In genomic region chr11:105179523-105179922, GRCm38 (mm10) we compare ENCODE assay signal across 9 mouse cellular contexts. TPM values are rescaled to one million over a fixed set of nuclear protein-coding genes. Genes with fewer than 3 reads are reported as not detected.
DNase-seq lines count a peak whose midpoint lies in the region; ATAC-seq lines count a peak whose summit lies in the region.
"Had no signal": no experiment of that assay in that cellular context is flagged by ENCODE, and none has a peak within 500 bp of the region (broad histone marks: within the 10 kb centered on the region; RNA-seq: fewer than 3 reads in every experiment).

No protein-coding gene starts in this region.

- H3K27me3 ChIP-seq in embryonic facial prominence, embryonic 14.5 days (replicated peaks; ENCODE audit: control insufficient read depth, insufficient read depth, low read length) = no peaks in the 10 kb centered on the region
- H3K27me3 ChIP-seq in intestine, embryonic 14.5 days (replicated peaks; ENCODE audit: control insufficient read depth, insufficient read depth, low read length) = no peaks in the 10 kb centered on the region

- DNase-seq in cerebellum, adult 11-12 months = peak; percentile 10
- DNase-seq in cerebellum, postnatal 36 days = no peak
- no peak for DNase-seq in embryonic facial prominence, embryonic 14.5 days (ENCODE audit: low spot score)
- no peak for DNase-seq in intestine, embryonic 14.5 days (ENCODE audit: low spot score)
- DNase-seq in lung, postnatal 36 days = peak; percentile 48
- DNase-seq in right cerebral cortex, postnatal 25 days = no peak
- no peak for DNase-seq in natural killer cell, adult 2 months (ENCODE audit: low spot score in 2 of 2)

- WGBS in embryonic facial prominence, embryonic 14.5 days = 85% methylated on average over 4 of the region's 4 CpGs
- WGBS in intestine, embryonic 14.5 days = 84% methylated on average over 4 of the region's 4 CpGs

- H3K9me3 ChIP-seq in embryonic facial prominence, embryonic 14.5 days (ENCODE audit: control insufficient read depth, low read length) = no peaks in the 10 kb centered on the region
- no peaks in the 10 kb centered on the region for H3K9me3 ChIP-seq in intestine, embryonic 14.5 days (ENCODE audit: control insufficient read depth, low read length)

- H3K27ac ChIP-seq in embryonic facial prominence, embryonic 14.5 days (replicated peaks; ENCODE audit: low read depth, low read length) = no peak overlapping the region
- peak overlapping the region; percentile 97; the same call in 1 of the 2 replicates for H3K27ac ChIP-seq in intestine, embryonic 14.5 days (ENCODE audit: low read depth)

- peaks cover 12% of the 10 kb centered on the region for H3K36me3 ChIP-seq in embryonic facial prominence, embryonic 14.5 days (ENCODE audit: control insufficient read depth, insufficient read depth, low read length)
- peaks cover 5% of the 10 kb centered on the region for H3K36me3 ChIP-seq in intestine, embryonic 14.5 days (ENCODE audit: control insufficient read depth, insufficient read depth, low read length)

- peak overlapping the region; percentile 90; the same call in 1 of the 2 replicates for H3K4me2 ChIP-seq in embryonic facial prominence, embryonic 14.5 days (ENCODE audit: low read depth, low read length)
- peak overlapping the region; percentile 86 for H3K4me2 ChIP-seq in intestine, embryonic 14.5 days (ENCODE audit: low read length)

- no peak for ATAC-seq in embryonic facial prominence, embryonic 14.5 days (ENCODE audit: low read depth)
- ATAC-seq in intestine, embryonic 14.5 days (replicated peaks; ENCODE audit: low FRiP score, low TSS enrichment, low read depth) = no peak
- ATAC-seq in cerebellum, adult (ENCODE audit: insufficient number of reproducible peaks, low FRiP score, low TSS enrichment) = no peak

- no peak overlapping the region for H3K9ac ChIP-seq in embryonic facial prominence, embryonic 14.5 days (ENCODE audit: low read depth, low read length)
- no peak overlapping the region; the same call in 1 of the 2 replicates for H3K9ac ChIP-seq in intestine, embryonic 14.5 days (ENCODE audit: low read length)

- peaks cover 12% of the 10 kb centered on the region; the same call in 1 of the 2 replicates for H3K4me1 ChIP-seq in embryonic facial prominence, embryonic 14.5 days (ENCODE audit: control insufficient read depth, insufficient read depth, low read length)
- H3K4me1 ChIP-seq in intestine, embryonic 14.5 days (replicated peaks; ENCODE audit: control insufficient read depth, insufficient read depth, low read length) = peaks cover 18% of the 10 kb centered on the region

- peak overlapping the region; percentile 94; the same call in 1 of the 2 replicates for H3K4me3 ChIP-seq in embryonic facial prominence, embryonic 14.5 days (ENCODE audit: low read depth, low read length)
- H3K4me3 ChIP-seq in intestine, embryonic 14.5 days (ENCODE audit: low read depth, low read length) = peak overlapping the region; percentile 90

RNA-seq across cellular contexts. Expression of gene Tlk2, which starts 0.9 kb away (rescaled TPM):
- 26.3 and 30.4 TPM in 2 replicates for polyA plus RNA-seq in embryonic facial prominence, embryonic 14.5 days (2014; fragmentation: Nextera tagmentation; extraction: Ambion mirVana)
- polyA plus RNA-seq in intestine, embryonic 14.5 days (2014; fragmentation: Nextera tagmentation; extraction: Ambion mirVana) = 23.0 and 25.3 TPM in 2 replicates

RNA-seq across cellular contexts. Expression of gene Gm10842, which starts 32.8 kb away (rescaled TPM):
- not detected in 2 replicates for polyA plus RNA-seq in embryonic facial prominence, embryonic 14.5 days (2014; fragmentation: Nextera tagmentation; extraction: Ambion mirVana)
- polyA plus RNA-seq in intestine, embryonic 14.5 days (2014; fragmentation: Nextera tagmentation; extraction: Ambion mirVana) = not detected in 2 replicates
- polyA plus RNA-seq: gonadal fat pad, adult 2 months had no signal

RNA-seq across cellular contexts. Expression of gene Mettl2, which starts 53.3 kb away (rescaled TPM):
- 25.5 and 33.5 TPM in 2 replicates for polyA plus RNA-seq in embryonic facial prominence, embryonic 14.5 days (2014; fragmentation: Nextera tagmentation; extraction: Ambion mirVana)
- polyA plus RNA-seq in intestine, embryonic 14.5 days (2014; fragmentation: Nextera tagmentation; extraction: Ambion mirVana) = 40.7 and 48.6 TPM in 2 replicates

Comparison
In these comparisons a context has a peak if more than half of its experiments do, and no peak if none do; other contexts are left out.
1. DNase-seq: peak in cerebellum, adult 11-12 months (single experiment) and lung, postnatal 36 days (single experiment); none in cerebellum, postnatal 36 days (0 of 2), embryonic facial prominence, embryonic 14.5 days (single experiment), intestine, embryonic 14.5 days (single experiment), right cerebral cortex, postnatal 25 days (single experiment) and natural killer cell, adult 2 months (0 of 2).